Mouse (Mus musculus): ENCODE data around the gene Clca1. TPM values are rescaled to one million over a fixed set of nuclear protein-coding genes. Genes with fewer than 3 reads are reported as not detected.

The Clca1 gene
- polyA plus RNA-seq, 2 experiments from 2014 or later, result not detected

Other genes with a start within 250 kb of the Clca1 start
- not detected for gene Clca3a2, start 213.3 kb downstream of the Clca1 start, polyA plus RNA-seq (2017; shearing (Covaris generic))
- gene Clca3b, start 183.4 kb downstream of the Clca1 start, polyA plus RNA-seq (2017; shearing (Covaris generic)), result not detected
- not detected for gene Clca4b, start 100.2 kb downstream of the Clca1 start, polyA plus RNA-seq (2017; shearing (Covaris generic))
- not detected for gene Clca4a, start 57.7 kb downstream of the Clca1 start, polyA plus RNA-seq (2017; shearing (Covaris generic))
- not detected for gene Clca2, start 66.7 kb upstream of the Clca1 start, polyA plus RNA-seq (2017; shearing (Covaris generic))
- 1 to 10 TPM; 6.3 to 7.1 TPM for gene Odf2l, start 85.8 kb upstream of the Clca1 start, polyA plus RNA-seq (2017; shearing (Covaris generic))